Mouse (Mus musculus): Measurements from ENCODE around the gene Olfr1395.

DNA sequence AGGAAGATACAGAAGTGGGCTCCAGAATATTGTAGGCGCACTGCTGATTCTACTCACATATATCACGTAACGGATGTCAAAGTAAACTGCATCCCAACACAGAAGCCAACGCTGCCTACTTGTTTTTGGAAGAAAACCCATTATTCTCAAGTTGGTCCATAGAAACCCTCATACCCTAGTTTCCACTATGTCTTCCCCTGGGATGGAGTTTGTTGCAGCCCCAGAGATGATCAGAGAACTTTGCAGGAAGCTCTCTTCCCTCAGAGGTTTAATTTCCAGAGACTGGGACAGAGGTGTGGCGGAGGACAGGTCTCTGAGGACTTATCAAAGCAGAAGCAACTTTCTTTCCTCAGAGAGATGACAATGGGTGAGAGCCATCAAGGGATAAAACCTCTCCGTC is at the start of gene Olfr1395:
- no peak for TF ChIP-seq GATA1 (IDR thresholded peaks at IDR 0.05; ENCODE audit: low read length)
- no peak for TF ChIP-seq TAL1 (IDR thresholded peaks at IDR 0.05; ENCODE audit: low read length)

Measured in erythroblast, embryonic 14.5 days (primary cell).